Mouse (Mus musculus) thymus, adult 2 months (tissue): Measurements from ENCODE around the gene Mrgpre.

Experiments used
- CTCF ChIP-seq: fragments of 200-500 bp; IDR thresholded peaks from 2 replicates; pipeline ENCODE4 v1.5.1; 2012; ENCODE audit warnings: mild to moderate bottlenecking, control low read depth, low read length, moderate library complexity, borderline replicate concordance; ENCODE audit not compliant: control insufficient read depth, poor library complexity, insufficient read depth; ENCODE audit errors: extremely low read depth
- POLR2A ChIP-seq: fragments of 200-500 bp; IDR thresholded peaks from 2 replicates; pipeline ENCODE4 v1.6.1; 2012; ENCODE audit warnings: mild to moderate bottlenecking, low read length, control low read depth, moderate library complexity; ENCODE audit not compliant: control insufficient read depth, poor library complexity, insufficient read depth; ENCODE audit errors: extremely low read depth

GRCm38 (mm10) chr7:143776137-143776536 lies 8.2 kb downstream of the Mrgpre start:
- no peak for TF ChIP-seq POLR2A
- TF ChIP-seq CTCF = no peak
